Mouse (Mus musculus) liver, postnatal 0 days (tissue): ENCODE results near the gene Abhd14b.

ENCODE experiments used
- CTCF ChIP-seq: sonication (generic); IDR thresholded peaks from 2 replicates; pipeline ENCODE4 v1.5.1; 2016; ENCODE audit warnings: antibody characterized with exemption, low read depth
- EP300 ChIP-seq: IDR thresholded peaks from 2 replicates; pipeline ENCODE4 v1.6.1; 2016; ENCODE audit warnings: antibody characterized with exemption, low read depth, mild to moderate bottlenecking

DNA sequence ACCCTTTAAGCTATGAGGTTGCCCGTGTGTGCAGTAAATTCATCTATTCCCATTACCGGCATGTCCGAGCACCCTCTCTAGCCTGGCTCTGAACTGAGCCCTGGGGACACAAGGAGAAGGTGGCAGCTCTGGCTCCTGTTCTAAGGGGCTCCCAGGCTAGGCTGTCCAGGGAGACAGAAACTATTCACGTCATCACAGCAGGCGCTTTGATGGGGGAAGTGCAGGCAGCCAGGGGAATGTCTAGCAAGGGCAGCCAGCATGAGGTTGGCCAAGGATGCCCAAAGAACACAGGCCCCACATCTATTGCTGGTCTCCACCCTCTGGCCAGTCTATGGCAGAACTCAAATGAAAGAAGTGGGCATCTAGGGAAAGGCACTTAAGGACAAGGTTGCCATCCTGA is 10.7 kb downstream of the Abhd14b start:
- TF ChIP-seq CTCF (no peak), EP300 (no peak)
